Mouse (Mus musculus): Measurements from ENCODE around the gene Ltbp1. TPM values are rescaled to one million over a fixed set of nuclear protein-coding genes. Genes with fewer than 3 reads are reported as not detected.

Ltbp1 gene
- polyA plus RNA-seq, 1 experiment: 5.0 TPM

DNA sequence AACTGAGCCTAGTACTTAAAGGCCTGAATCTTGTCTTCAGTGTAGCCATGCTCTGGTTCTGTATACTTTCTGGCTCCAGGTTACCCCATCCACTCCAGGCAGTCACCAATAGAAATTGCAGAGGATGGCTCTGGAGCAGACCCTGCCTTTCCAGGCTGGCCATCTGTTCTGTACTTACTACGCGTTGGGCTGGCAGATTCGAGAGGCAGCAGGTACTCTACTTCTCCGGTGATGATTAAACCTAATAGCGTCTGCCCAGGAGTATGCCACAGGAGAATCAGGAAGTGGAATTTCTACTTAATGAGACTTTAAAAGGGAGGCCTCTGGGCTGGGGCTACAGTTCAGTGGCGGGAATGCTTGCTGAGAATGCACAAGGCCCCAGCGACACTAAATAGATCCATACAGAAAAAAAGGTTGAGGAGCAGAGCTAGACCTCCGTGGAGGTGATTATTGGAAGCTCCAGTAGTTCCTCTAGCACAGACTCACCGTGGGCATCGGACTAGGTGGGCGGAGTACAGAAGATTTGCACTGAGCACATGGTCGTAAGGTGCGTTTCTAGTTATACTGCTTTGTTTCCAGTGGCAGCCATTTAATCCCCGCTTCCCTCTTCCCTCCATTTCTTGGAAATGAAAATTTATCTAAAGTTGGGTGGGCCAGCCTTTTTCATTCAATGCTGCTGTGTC, 177.1 kb downstream of the Ltbp1 start:
- no peak overlapping the region for H3K4me3 ChIP-seq (ENCODE audit: insufficient read depth, low read depth, low read length)
- H3K4me1 ChIP-seq (ENCODE audit: control insufficient read depth, insufficient read depth, insufficient read length, low read length): no peaks in the 10 kb centered on the region
- H3K27ac ChIP-seq (replicated peaks; ENCODE audit: low read depth, low read length): no peak overlapping the region

DNA sequence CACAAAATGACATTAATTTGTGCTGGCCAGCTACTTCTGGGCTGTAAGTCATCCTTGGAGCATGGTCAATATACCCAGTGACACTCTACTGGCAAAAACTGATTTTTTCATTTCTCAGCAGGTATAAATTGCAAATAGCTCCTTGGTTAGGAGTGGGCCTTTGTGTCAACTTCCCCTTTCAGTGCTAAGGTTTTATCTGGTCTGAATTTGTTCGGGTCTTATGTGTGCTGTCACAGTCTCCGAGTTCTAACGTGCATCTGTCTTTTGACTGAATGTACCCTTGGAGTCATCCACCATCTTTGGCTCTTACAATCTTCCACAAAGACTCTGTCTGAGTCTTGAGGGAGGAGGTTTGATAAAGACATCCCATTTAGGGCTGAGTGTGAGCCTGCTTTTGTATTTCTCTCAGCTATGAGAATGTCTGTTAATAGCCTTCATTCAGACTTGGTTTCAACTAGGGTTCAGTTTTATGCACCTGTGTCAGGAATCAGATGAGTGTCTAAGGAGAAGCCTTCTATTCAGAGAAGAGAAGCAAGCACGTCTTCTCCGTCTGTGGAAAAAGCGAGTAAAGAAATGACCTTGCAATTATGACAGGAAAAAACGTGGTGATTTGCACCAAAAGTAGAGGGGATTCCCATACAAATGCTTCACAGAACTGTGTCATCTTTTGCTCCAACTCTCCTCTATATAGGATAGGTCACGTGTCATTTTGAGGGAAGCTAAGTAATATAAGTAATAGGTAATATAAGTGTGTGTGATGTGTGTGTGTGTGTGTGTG, 181.6 kb downstream of the Ltbp1 start:
- no peak overlapping the region for H3K4me3 ChIP-seq (ENCODE audit: insufficient read depth, low read depth, low read length)
- no peak overlapping the region for H3K27ac ChIP-seq (replicated peaks; ENCODE audit: low read depth, low read length)
- H3K4me1 ChIP-seq (ENCODE audit: control insufficient read depth, insufficient read depth, insufficient read length, low read length): no peaks in the 10 kb centered on the region

DNA sequence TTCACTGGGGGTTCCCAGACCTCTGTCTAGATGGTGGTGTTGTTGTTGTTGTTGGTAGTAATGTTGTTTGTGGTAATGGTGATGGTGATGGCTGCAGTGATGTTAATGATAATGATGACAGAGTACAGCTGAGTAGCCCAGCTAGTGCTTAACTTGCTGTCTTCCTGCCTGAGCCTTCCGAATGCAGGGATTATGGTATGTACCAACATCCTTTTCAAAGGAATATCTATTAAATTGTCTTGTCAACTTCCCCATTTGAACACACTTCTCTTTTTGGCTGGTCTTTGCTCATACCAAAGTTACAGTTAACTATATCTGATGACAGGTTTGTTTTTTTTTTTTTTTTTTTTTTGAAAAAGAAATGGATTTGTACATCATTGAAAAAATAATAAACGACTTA, 191.6 kb downstream of the Ltbp1 start:
- H3K27ac ChIP-seq (replicated peaks; ENCODE audit: low read depth, low read length): no peak overlapping the region
- H3K4me3 ChIP-seq (ENCODE audit: insufficient read depth, low read depth, low read length): no peak overlapping the region
- H3K4me1 ChIP-seq (ENCODE audit: control insufficient read depth, insufficient read depth, insufficient read length, low read length): no peaks in the 10 kb centered on the region

DNA sequence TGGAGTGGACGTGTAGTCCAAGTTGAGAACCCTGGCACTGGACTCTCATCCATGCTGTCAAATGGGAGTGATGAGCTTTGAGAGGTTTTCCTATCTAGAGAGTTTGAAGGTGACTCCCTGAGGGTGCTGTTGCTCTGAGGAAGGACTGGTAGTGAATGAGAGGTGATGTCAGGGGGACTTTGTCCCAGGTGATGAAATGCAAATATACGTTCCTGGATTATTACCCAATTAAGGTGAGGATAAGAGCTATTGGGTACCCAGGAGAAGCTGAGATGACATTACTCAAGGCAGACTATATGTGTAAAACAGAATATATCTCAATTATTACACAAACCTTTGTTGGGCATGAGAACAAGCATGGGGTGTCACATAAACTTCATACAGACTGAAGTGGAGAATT, 193.4 kb downstream of the Ltbp1 start:
- Histone ChIP-seq H3K4me1 (ENCODE audit: control insufficient read depth, insufficient read depth, insufficient read length, low read length) (no peaks in the 10 kb centered on the region), H3K27ac (replicated peaks; ENCODE audit: low read depth, low read length) (no peak overlapping the region), H3K4me3 (ENCODE audit: insufficient read depth, low read depth, low read length) (no peak overlapping the region)

DNA sequence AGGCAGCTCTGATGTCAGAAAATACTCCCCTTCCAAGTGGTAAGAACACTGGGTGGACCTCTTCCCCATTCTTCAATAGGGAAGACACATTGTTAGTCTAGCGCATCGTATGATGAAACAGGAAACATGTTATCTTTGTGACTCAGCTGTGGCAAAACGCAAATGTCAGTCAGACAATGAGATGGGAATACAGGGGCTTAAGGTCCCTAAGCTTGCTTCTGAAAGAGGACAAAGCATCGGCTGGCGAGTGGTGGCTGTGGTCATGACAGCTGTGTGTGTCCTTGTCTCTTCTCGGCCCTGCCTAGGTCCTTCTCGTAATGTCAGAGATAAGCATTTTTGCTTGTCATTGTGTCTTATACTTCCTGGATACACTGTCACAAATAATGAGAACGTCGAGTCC, 194.3 kb downstream of the Ltbp1 start:
- H3K27ac ChIP-seq (replicated peaks; ENCODE audit: low read depth, low read length): no peak overlapping the region
- no peak overlapping the region for H3K4me3 ChIP-seq (ENCODE audit: insufficient read depth, low read depth, low read length)
- H3K4me1 ChIP-seq (ENCODE audit: control insufficient read depth, insufficient read depth, insufficient read length, low read length): no peaks in the 10 kb centered on the region

DNA sequence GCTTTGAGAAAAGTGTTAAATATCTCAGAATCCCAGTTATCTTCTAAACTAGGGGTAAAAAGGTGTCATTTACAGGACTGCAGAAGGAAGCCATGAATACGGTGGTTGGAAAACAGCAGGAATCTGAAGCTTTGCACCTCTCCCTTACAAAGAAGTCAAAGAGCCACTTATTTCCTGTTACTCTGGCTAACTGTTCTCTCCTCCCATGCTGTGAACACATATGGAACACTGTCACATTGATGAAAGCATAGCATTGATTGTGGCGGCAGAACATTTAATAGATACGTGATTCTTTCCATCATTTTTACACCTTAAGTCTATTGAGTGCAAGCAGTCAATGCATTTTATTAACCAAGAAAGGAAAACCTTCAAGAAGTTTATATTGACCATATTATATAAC, 196.9 kb downstream of the Ltbp1 start:
- Histone ChIP-seq H3K4me3 (ENCODE audit: insufficient read depth, low read depth, low read length) (no peak overlapping the region), H3K4me1 (ENCODE audit: control insufficient read depth, insufficient read depth, insufficient read length, low read length) (no peaks in the 10 kb centered on the region), H3K27ac (replicated peaks; ENCODE audit: low read depth, low read length) (no peak overlapping the region)

DNA sequence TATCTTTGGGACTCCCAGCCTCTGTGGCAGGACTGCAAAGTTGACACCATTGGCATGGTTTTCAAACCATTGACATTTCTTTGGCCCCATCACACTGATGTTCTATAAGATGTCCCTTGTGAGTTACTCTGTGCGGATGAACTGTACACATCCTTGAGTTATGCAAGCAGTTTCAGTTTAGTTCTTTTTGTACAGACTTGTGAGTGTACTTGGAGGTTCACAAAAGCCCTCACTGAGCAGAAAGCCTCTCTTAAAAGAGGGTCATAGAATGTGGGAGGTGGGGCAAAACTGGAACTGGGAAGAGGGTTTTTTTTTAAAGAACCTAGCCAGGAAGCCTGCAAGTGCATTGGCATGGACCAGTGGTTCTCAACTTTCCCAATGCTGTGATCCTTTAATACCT, 198.7 kb downstream of the Ltbp1 start:
- no peaks in the 10 kb centered on the region for H3K4me1 ChIP-seq (ENCODE audit: control insufficient read depth, insufficient read depth, insufficient read length, low read length)
- no peak overlapping the region for H3K27ac ChIP-seq (replicated peaks; ENCODE audit: low read depth, low read length)
- no peak overlapping the region for H3K4me3 ChIP-seq (ENCODE audit: insufficient read depth, low read depth, low read length)

DNA sequence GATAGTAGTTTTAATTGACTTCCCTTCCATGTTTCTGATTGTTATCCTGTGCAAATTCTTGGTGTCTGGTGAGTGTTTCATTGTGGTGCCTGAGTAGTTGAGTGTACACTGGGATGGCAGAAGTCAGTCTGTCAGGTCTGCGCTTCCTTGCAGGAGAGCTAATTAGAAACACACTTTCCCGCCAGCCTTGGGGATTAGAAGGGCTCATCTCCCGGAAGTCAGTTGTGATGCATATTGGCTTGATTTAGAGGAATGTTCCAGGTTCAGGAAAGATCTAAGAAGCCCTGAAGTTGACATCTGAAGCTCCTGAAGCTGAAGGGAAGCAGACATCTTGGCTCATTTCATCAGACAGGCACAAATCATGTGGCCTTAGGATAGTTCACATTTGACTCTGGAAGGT, 200.9 kb downstream of the Ltbp1 start:
- H3K4me3 ChIP-seq (ENCODE audit: insufficient read depth, low read depth, low read length): no peak overlapping the region
- no peaks in the 10 kb centered on the region for H3K4me1 ChIP-seq (ENCODE audit: control insufficient read depth, insufficient read depth, insufficient read length, low read length)
- H3K27ac ChIP-seq (replicated peaks; ENCODE audit: low read depth, low read length): no peak overlapping the region

DNA sequence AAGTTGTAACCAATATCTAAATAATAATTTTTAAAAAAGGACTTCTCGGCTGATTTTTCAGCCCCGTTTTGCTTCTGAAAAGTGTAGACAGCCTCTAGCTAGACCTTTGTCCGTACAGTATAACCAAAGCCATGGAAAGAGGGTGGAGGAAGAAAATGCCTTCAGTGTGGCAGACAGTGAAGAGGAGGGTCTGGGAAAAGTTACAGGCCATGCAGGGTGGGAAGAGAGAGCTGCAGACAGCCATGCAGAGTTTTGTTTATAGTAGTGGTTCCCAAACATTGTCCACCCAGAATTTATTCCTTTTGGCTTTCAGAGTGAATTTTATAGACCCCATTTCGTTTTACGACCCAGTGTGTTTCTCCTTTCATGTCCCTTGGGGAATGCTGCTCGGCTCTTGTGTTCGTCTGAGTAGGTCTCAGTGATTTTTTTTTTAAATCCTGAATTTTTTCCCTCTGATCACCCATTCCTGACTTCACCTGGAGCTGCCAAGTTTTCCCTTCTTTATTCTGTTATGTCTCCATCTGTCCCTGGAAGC, 202.9 kb downstream of the Ltbp1 start:
- Histone ChIP-seq H3K4me1 (ENCODE audit: control insufficient read depth, insufficient read depth, insufficient read length, low read length) (no peaks in the 10 kb centered on the region), H3K4me3 (ENCODE audit: insufficient read depth, low read depth, low read length) (no peak overlapping the region), H3K27ac (replicated peaks; ENCODE audit: low read depth, low read length) (no peak overlapping the region)

DNA sequence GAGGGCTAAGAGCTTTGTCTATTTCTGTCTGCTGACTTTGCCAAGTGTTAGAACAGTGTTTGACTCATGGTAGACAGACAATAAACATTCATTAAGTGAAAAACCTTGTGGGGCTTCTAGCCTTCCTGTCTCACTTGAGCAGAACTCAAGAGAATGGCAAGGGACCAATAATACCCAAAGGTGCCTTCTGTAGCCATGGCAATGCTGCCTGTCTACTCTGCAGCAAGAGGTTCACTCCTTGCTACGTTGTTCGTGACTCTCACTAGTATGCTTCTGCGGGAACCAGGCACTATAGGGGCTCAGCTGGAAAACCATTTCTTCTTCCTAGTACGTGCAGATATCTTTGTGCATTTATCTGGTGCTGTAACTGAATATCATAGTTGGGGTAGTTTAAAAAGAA, 205.2 kb downstream of the Ltbp1 start:
- Histone ChIP-seq H3K4me1 (ENCODE audit: control insufficient read depth, insufficient read depth, insufficient read length, low read length) (no peaks in the 10 kb centered on the region), H3K4me3 (ENCODE audit: insufficient read depth, low read depth, low read length) (no peak overlapping the region), H3K27ac (replicated peaks; ENCODE audit: low read depth, low read length) (no peak overlapping the region)

DNA sequence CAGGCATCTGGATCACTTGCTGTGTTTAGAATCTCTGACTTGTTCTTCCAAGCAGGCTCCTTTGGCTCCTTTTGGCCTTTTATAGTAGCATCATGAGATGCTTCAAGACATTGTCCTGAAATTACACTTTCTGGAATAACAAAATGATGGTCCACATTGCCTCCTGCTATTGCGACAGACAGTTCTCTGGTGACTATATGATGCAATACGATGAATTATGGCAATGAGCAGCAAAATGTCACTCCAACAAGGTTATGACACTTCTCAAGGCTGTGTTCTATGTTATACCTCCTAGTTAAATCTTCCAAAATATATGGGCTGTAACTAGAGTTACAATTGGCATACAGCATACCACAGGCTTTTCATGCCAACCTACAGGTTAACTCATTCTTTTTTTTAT, 211.0 kb downstream of the Ltbp1 start:
- no peak overlapping the region for H3K27ac ChIP-seq (replicated peaks; ENCODE audit: low read depth, low read length)
- H3K4me3 ChIP-seq (ENCODE audit: insufficient read depth, low read depth, low read length): no peak overlapping the region
- H3K4me1 ChIP-seq (ENCODE audit: control insufficient read depth, insufficient read depth, insufficient read length, low read length): no peaks in the 10 kb centered on the region

DNA sequence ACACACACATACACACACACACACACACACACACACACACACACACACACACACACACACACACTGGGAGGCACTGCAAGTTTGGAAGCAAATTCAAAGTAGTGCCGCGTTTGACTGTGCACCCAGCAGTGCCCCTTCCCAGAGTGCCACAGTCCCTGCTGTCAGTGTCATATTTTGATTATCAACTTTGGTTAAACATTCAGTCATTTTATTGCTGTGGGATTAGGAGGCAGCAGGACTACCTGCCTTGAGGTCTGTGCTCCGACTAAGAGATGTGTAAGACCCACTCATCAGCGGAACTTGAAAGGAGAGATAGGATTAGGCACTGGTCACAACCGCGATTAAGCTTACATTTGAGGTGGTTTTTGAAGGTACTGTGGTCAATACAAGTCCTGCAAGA, 213.3 kb downstream of the Ltbp1 start:
- no peaks in the 10 kb centered on the region for H3K4me1 ChIP-seq (ENCODE audit: control insufficient read depth, insufficient read depth, insufficient read length, low read length)
- no peak overlapping the region for H3K4me3 ChIP-seq (ENCODE audit: insufficient read depth, low read depth, low read length)
- no peak overlapping the region for H3K27ac ChIP-seq (replicated peaks; ENCODE audit: low read depth, low read length)

DNA sequence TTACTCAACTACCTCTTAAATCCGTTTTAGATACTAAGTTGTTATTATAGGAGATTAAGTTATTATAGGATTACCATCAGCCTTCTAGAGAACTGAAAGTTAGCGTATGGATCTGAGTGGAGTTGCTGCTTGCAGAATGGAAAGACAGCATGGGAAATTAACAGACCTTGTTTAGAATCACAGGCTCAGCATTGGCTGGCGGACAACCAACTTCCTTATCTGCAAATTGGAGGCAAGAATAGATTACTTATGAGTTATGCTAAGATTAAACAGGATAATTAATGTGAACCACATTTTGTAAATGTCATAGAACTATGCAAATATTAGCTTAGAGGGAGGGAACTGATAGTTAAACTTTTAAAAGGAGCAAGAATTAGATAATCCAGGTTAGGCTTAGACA, 223.0 kb downstream of the Ltbp1 start:
- no peak overlapping the region for H3K4me3 ChIP-seq (ENCODE audit: insufficient read depth, low read depth, low read length)
- H3K4me1 ChIP-seq (ENCODE audit: control insufficient read depth, insufficient read depth, insufficient read length, low read length): no peaks in the 10 kb centered on the region
- no peak overlapping the region for H3K27ac ChIP-seq (replicated peaks; ENCODE audit: low read depth, low read length)

DNA sequence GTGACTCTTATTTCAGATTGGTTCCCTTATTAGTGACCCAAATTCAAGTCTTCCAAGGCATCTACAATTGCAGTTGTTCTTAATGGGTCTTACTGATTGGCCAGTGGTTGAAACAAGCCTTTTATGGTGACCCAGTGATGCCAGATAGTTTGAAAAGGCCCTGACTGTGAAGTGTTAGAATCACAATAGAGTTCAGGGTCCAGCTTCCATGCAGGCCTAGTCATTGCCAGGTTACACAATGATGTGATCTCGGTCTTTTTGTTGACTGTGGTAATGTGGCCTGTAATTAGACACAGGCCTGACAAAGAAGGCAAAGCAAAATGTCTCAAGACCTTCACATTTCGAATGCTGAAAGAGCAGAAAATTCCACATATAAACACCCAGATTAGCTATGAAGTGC, 227.8 kb downstream of the Ltbp1 start:
- H3K27ac ChIP-seq (replicated peaks; ENCODE audit: low read depth, low read length): no peak overlapping the region
- no peak overlapping the region for H3K4me3 ChIP-seq (ENCODE audit: insufficient read depth, low read depth, low read length)
- H3K4me1 ChIP-seq (ENCODE audit: control insufficient read depth, insufficient read depth, insufficient read length, low read length): no peaks in the 10 kb centered on the region

DNA sequence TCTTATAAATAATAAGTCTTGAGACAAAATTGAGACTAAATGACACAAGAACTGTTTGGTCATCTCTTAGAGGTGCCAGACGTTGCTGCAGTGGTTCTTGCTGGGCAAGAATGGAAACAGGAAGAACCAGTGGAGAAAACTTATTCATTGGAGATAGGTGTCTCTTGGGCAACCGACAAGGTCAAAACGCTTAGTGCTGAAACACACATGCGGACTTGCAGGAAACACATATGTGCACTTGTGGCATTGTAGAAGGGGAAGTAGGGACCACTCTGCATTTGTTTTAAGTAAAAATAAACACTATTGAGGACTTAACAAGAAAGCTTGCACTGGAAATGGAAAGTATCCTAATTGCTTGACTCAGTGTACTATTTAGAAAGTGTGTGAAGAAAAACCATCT, 228.6 kb downstream of the Ltbp1 start:
- Histone ChIP-seq H3K27ac (replicated peaks; ENCODE audit: low read depth, low read length) (no peak overlapping the region), H3K4me1 (ENCODE audit: control insufficient read depth, insufficient read depth, insufficient read length, low read length) (no peaks in the 10 kb centered on the region), H3K4me3 (ENCODE audit: insufficient read depth, low read depth, low read length) (no peak overlapping the region)

DNA sequence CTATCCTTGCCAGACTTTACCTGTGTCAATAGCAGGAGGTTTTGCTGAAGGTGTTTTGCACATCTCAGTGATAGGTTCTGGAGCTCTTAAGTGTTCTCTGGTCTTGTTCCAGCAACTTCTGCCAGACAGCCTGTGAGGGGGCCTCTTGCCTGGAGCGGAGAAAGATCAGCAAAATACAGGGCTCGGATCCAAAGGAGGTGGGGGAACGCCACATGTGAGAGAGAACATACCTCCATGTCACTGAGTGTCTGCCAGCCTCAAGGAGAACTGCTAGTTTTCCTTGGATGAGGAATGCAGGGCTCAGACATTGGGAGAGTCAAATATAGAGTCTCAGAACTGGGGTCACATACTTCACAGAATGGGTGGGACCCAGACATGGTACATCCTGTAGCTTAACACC, 230.4 kb downstream of the Ltbp1 start:
- H3K27ac ChIP-seq (replicated peaks; ENCODE audit: low read depth, low read length): no peak overlapping the region
- H3K4me1 ChIP-seq (ENCODE audit: control insufficient read depth, insufficient read depth, insufficient read length, low read length): no peaks in the 10 kb centered on the region
- no peak overlapping the region for H3K4me3 ChIP-seq (ENCODE audit: insufficient read depth, low read depth, low read length)
